Comparison of ENCODE assay signal across 10 mouse cellular contexts in the genomic region with DNA sequence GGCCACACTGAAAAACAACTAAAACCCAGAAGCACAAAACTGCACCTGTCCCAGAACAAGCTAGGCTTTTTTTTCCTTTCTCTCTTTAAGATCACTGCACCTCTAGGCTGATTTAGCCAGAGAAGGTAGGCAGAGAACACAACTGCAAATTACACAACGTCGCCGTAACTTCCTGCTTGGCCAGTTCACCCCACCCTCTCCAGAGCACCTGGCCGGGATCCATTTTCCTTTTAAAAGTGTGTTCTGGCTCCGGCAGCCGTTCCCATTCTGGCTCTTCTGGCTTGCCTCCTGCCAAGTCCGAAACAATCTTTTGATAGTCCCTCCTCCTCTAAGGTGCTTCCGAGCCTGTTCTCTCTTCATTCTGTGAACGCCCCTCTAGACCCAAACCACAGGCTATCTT. TPM values are rescaled to one million over a fixed set of nuclear protein-coding genes. Genes with fewer than 3 reads are reported as not detected.
A peak's percentile ranks its signal among the peaks of the same experiment; 100 is the strongest.
DNase-seq lines count a peak whose midpoint lies in the region; ATAC-seq and TF ChIP-seq lines count a peak whose summit lies in the region.
"Had no signal": no experiment of that assay in that cellular context is flagged by ENCODE, and none has a peak within 500 bp of the region (broad histone marks: within the 10 kb centered on the region; RNA-seq: fewer than 3 reads in every experiment).

No protein-coding gene starts in this region.

- no peak for TF ChIP-seq POLR2A in kidney, adult 2 months (IDR thresholded peaks at IDR 0.05; ENCODE audit: low read depth, low read length)

- no peak overlapping the region for H3K4me2 ChIP-seq in hindbrain, postnatal 0 days (ENCODE audit: low read depth, low read length)
- H3K4me2 ChIP-seq: liver, embryonic 15.5 days had no signal

- no peak overlapping the region for H3K4me3 ChIP-seq in kidney, adult 2 months (ENCODE audit: insufficient read depth, low read depth, low read length)
- no peak overlapping the region for H3K4me3 ChIP-seq in hindbrain, postnatal 0 days (ENCODE audit: low read length)
- H3K4me3 ChIP-seq: erythroblast, embryonic 14.5 days; liver, embryonic 15.5 days had no signal

- no peaks in the 10 kb centered on the region for H3K27me3 ChIP-seq in kidney, adult 2 months (replicated peaks; ENCODE audit: control insufficient read depth, insufficient read depth, low read length)
- no peaks in the 10 kb centered on the region for H3K27me3 ChIP-seq in hindbrain, postnatal 0 days (ENCODE audit: insufficient read depth, low read length)
- H3K27me3 ChIP-seq: liver, embryonic 15.5 days had no signal

- 0 out of 2 replicates have a peak, but pooled peaks have one; percentile 20 for ATAC-seq in frontal cortex, adult (ENCODE audit: low TSS enrichment)
- ATAC-seq in hindbrain, postnatal 0 days: no peak

- H3K9me3 ChIP-seq in hindbrain, postnatal 0 days (ENCODE audit: low read length): no peaks in the 10 kb centered on the region
- H3K9me3 ChIP-seq: liver, embryonic 15.5 days had no signal

- WGBS in kidney, adult 2 months: 11% methylated on average over 9 of the region's 9 CpGs
- 53% methylated on average over 9 of the region's 9 CpGs for WGBS in hindbrain, postnatal 0 days

- no peaks in the 10 kb centered on the region for H3K36me3 ChIP-seq in kidney, adult 2 months (ENCODE audit: control insufficient read depth, insufficient read depth, low read length)
- no peaks in the 10 kb centered on the region for H3K36me3 ChIP-seq in hindbrain, postnatal 0 days (ENCODE audit: insufficient read depth, low read length)

- DNase-seq in frontal cortex, postnatal 36 days (ENCODE audit: low spot score in 2 of 2): no peak
- DNase-seq in gastrocnemius, postnatal 25 days: peak; percentile 69
- peak; percentile 90 for DNase-seq in kidney, adult 2 months
- peak; percentile 77 for DNase-seq in lung, postnatal 10 days
- DNase-seq in layer of hippocampus, adult 9-11 months: no peak
- DNase-seq in layer of hippocampus, postnatal 14 days (ENCODE audit: low spot score in 2 of 2): no peak
- no peak for DNase-seq in hindbrain, postnatal 0 days (ENCODE audit: low spot score)

- no peak for TF ChIP-seq CTCF in kidney, adult 2 months (conservative IDR thresholded peaks at IDR 0.05; ENCODE audit: insufficient read depth, insufficient read length, low read depth, low read length)
- no peak for TF ChIP-seq CTCF in hindbrain, postnatal 0 days (IDR thresholded peaks at IDR 0.05; ENCODE audit: low read depth)

- H3K27ac ChIP-seq in kidney, adult 2 months (ENCODE audit: insufficient read depth, low read depth, low read length): peak overlapping the region; percentile 57
- no peak overlapping the region; the same call in 1 of the 2 replicates for H3K27ac ChIP-seq in hindbrain, postnatal 0 days
- H3K27ac ChIP-seq: liver, embryonic 15.5 days had no signal

- no peak overlapping the region for H3K9ac ChIP-seq in hindbrain, postnatal 0 days (replicated peaks; ENCODE audit: low read length)
- H3K9ac ChIP-seq: liver, embryonic 15.5 days had no signal

- peaks cover 15% of the 10 kb centered on the region; the same call in 1 of the 2 replicates for H3K4me1 ChIP-seq in kidney, adult 2 months (ENCODE audit: control insufficient read depth, insufficient read depth, low read length)
- 0 out of 2 replicates have a peak, but pooled peaks cover 2% of the 10 kb centered on the region for H3K4me1 ChIP-seq in hindbrain, postnatal 0 days (ENCODE audit: insufficient read depth, low read length)

RNA-seq across cellular contexts. Expression of a gene that starts 32.4 kb away (rescaled TPM):
- 1 to 10 TPM; 9.4 to 9.8 TPM for total RNA-seq in gastrocnemius, postnatal 25 days (2021)
- 24.6 and 27.8 TPM in 2 replicates for polyA plus RNA-seq in kidney, adult 2 months (2012; rRNA removed)
- total RNA-seq in layer of hippocampus, postnatal 14 days (2021): 10 to 100 TPM; 19.2 to 21.1 TPM
- total RNA-seq in hindbrain, postnatal 0 days (2014; rRNA removed): 32.1 and 32.7 TPM in 2 replicates
- 14.0 TPM in 2 replicates for polyA plus RNA-seq in hindbrain, postnatal 0 days (2015; fragmentation: Nextera tagmentation; extraction: Ambion mirVana)

Comparison
In these comparisons a context has a peak if more than half of its experiments do, and no peak if none do; other contexts are left out.
1. DNase-seq: peak in gastrocnemius, postnatal 25 days (single experiment), kidney, adult 2 months (single experiment) and lung, postnatal 10 days (single experiment); none in frontal cortex, postnatal 36 days (0 of 2), layer of hippocampus, adult 9-11 months (single experiment), layer of hippocampus, postnatal 14 days (0 of 2) and hindbrain, postnatal 0 days (single experiment).